ENCODE assay signal across 9 mouse cellular contexts in genomic region chr10:41830851-41831522, GRCm38 (mm10). TPM values are rescaled to one million over a fixed set of nuclear protein-coding genes. Genes with fewer than 3 reads are reported as not detected.
DNase-seq lines count a peak whose midpoint lies in the region; ATAC-seq and TF ChIP-seq lines count a peak whose summit lies in the region.
"Had no signal": no experiment of that assay in that cellular context is flagged by ENCODE, and none has a peak within 500 bp of the region (broad histone marks: within the 10 kb centered on the region; RNA-seq: fewer than 3 reads in every experiment).

No protein-coding gene starts in this region.

- ATAC-seq in cerebellum, adult (ENCODE audit: insufficient number of reproducible peaks, low FRiP score, low TSS enrichment), result peak; percentile 50; the same call in 1 of the 2 replicates
- peak; percentile 19 for ATAC-seq in hindbrain, embryonic 15.5 days (ENCODE audit: low FRiP score, low read depth)
- peak; percentile 42; the same call in 1 of the 2 replicates for ATAC-seq in midbrain, embryonic 16.5 days

- H3K9ac ChIP-seq in hindbrain, embryonic 15.5 days, result no peak overlapping the region
- no peak overlapping the region for H3K9ac ChIP-seq in midbrain, embryonic 16.5 days (ENCODE audit: low read depth, low read length)
- H3K9ac ChIP-seq: embryonic facial prominence, embryonic 12.5 days had no signal

- no peak overlapping the region for H3K4me2 ChIP-seq in hindbrain, embryonic 15.5 days
- H3K4me2 ChIP-seq in midbrain, embryonic 16.5 days (ENCODE audit: low read length), result no peak overlapping the region
- H3K4me2 ChIP-seq: embryonic facial prominence, embryonic 12.5 days had no signal

- peak; percentile 96 for TF ChIP-seq CTCF in left cerebral cortex, adult 2 months (IDR thresholded peaks at IDR 0.05)

- H3K27me3 ChIP-seq in hindbrain, embryonic 15.5 days, result no peaks in the 10 kb centered on the region
- no peaks in the 10 kb centered on the region for H3K27me3 ChIP-seq in midbrain, embryonic 16.5 days (ENCODE audit: control insufficient read depth, insufficient read depth, low read depth, low read length)
- H3K27me3 ChIP-seq: embryonic facial prominence, embryonic 12.5 days had no signal

- no peaks in the 10 kb centered on the region for H3K36me3 ChIP-seq in hindbrain, embryonic 15.5 days
- H3K36me3 ChIP-seq in midbrain, embryonic 16.5 days (ENCODE audit: control insufficient read depth, insufficient read depth, low read length), result no peaks in the 10 kb centered on the region
- H3K36me3 ChIP-seq: embryonic facial prominence, embryonic 12.5 days had no signal

- WGBS in hindbrain, embryonic 15.5 days, result 55% methylated on average over 9 of the region's 9 CpGs
- whole genome bisulfite sequencing in midbrain, embryonic 16.5 days, result 51% methylated on average over 9 of the region's 9 CpGs

- H3K4me1 ChIP-seq in hindbrain, embryonic 15.5 days (replicated peaks), result peaks cover 9% of the 10 kb centered on the region
- no peaks in the 10 kb centered on the region for H3K4me1 ChIP-seq in midbrain, embryonic 16.5 days (ENCODE audit: control insufficient read depth, insufficient read depth, low read length)

- intact Hi-C loops in left cerebral cortex, adult 2 months (cut with DNase I), result loop anchor here (2.0 to 5.0 kb wide), 5 partner anchors 58 to 466 kb away; partner anchors contain the start of gene Foxo3

- peak; percentile 75 for DNase-seq in testis, postnatal 10 days (ENCODE audit: low spot score)
- DNase-seq in testis, postnatal 14 days (ENCODE audit: low spot score), result no peak
- peak; percentile 66 for DNase-seq in forelimb bud, embryonic 11.5 days (ENCODE audit: low read depth, low spot score)
- DNase-seq in left cerebral cortex, adult 2 months (ENCODE audit: extremely low spot score in 1 of 2, low spot score in 2 of 2), result peak; percentile 57 to 73
- peak; percentile 57 to 79 for DNase-seq in spleen, postnatal 10 days (ENCODE audit: low spot score in 2 of 2)

- no peaks in the 10 kb centered on the region for H3K9me3 ChIP-seq in hindbrain, embryonic 15.5 days
- H3K9me3 ChIP-seq in midbrain, embryonic 16.5 days (replicated peaks; ENCODE audit: control insufficient read depth, low read length, poor library complexity, severe bottlenecking), result no peaks in the 10 kb centered on the region
- H3K9me3 ChIP-seq: embryonic facial prominence, embryonic 12.5 days had no signal

- no peak overlapping the region for H3K4me3 ChIP-seq in hindbrain, embryonic 15.5 days
- H3K4me3 ChIP-seq in left cerebral cortex, adult 2 months, result no peak overlapping the region
- no peak overlapping the region for H3K4me3 ChIP-seq in midbrain, embryonic 16.5 days (ENCODE audit: low read depth, low read length)
- H3K4me3 ChIP-seq: embryonic facial prominence, embryonic 12.5 days had no signal

- no peak overlapping the region for H3K27ac ChIP-seq in hindbrain, embryonic 15.5 days (replicated peaks)
- H3K27ac ChIP-seq in left cerebral cortex, adult 2 months, result no peak overlapping the region
- H3K27ac ChIP-seq in midbrain, embryonic 16.5 days (ENCODE audit: low read length), result no peak overlapping the region

RNA-seq across cellular contexts. Expression of gene Sesn1, which starts 21.3 kb away (rescaled TPM):
- polyA plus RNA-seq in hindbrain, embryonic 15.5 days (2015; fragmentation: Nextera tagmentation; extraction: Ambion mirVana), result 33.6 and 37.4 TPM in 2 replicates
- 10 to 100 TPM; 50.7 to 51.4 TPM for total RNA-seq in left cerebral cortex, adult 2 months (2021)
- 33.6 and 38.6 TPM in 2 replicates for polyA plus RNA-seq in midbrain, embryonic 16.5 days (2015; fragmentation: Nextera tagmentation; extraction: Ambion mirVana)

RNA-seq across cellular contexts. Expression of gene Cep57l1, which starts 21.3 kb away (rescaled TPM):
- polyA plus RNA-seq in hindbrain, embryonic 15.5 days (2015; fragmentation: Nextera tagmentation; extraction: Ambion mirVana), result 14.7 and 14.9 TPM in 2 replicates
- total RNA-seq in left cerebral cortex, adult 2 months (2021), result 1 to 10 TPM; 5.3 to 7.5 TPM
- polyA plus RNA-seq in midbrain, embryonic 16.5 days (2015; fragmentation: Nextera tagmentation; extraction: Ambion mirVana), result 15.9 and 17.8 TPM in 2 replicates
